Mouse (Mus musculus): ENCODE results near the gene Tmem132d. TPM values are rescaled to one million over a fixed set of nuclear protein-coding genes. Genes with fewer than 3 reads are reported as not detected.

Tmem132d gene
- polyA plus RNA-seq, 1 experiment from 2014 or later = not detected

- H3K27me3 ChIP-seq (ENCODE audit: insufficient read depth, low read length) = no peaks in the 10 kb centered on the region
- 66% methylated on average over 11 of the region's 11 CpGs for WGBS (ENCODE audit: insufficient replicate concordance)
- ATAC-seq (no peak), DNase-seq (no peak)
- no peaks in the 10 kb centered on the region for H3K36me3 ChIP-seq (replicated peaks; ENCODE audit: insufficient read depth, low read length)
- H3K4me2 ChIP-seq (ENCODE audit: low read depth, low read length) = no peak overlapping the region
- H3K4me3 ChIP-seq (ENCODE audit: low read depth, low read length) = no peak overlapping the region
- H3K9me3 ChIP-seq (ENCODE audit: low read length) = peaks cover 8% of the 10 kb centered on the region
- H3K9ac ChIP-seq (replicated peaks) = no peak overlapping the region
- H3K27ac ChIP-seq (ENCODE audit: low read depth) = no peak overlapping the region
- no peaks in the 10 kb centered on the region for H3K4me1 ChIP-seq (ENCODE audit: insufficient read depth)
- TF ChIP-seq CTCF (IDR thresholded peaks at IDR 0.05; ENCODE audit: low read depth) (no peak), EP300 (IDR thresholded peaks at IDR 0.05; ENCODE audit: low read depth) (no peak)
Measured at GRCm38 (mm10) chr5:128418149-128418710, 14.6 kb downstream of the Tmem132d start.

GRCm38 (mm10) chr5:128414056-128414455 is 18.8 kb downstream of the Tmem132d start:
- no peak for TF ChIP-seq EP300 (IDR thresholded peaks at IDR 0.05; ENCODE audit: low read depth)
- no peak for TF ChIP-seq CTCF (IDR thresholded peaks at IDR 0.05; ENCODE audit: low read depth)
- DNase-seq = no peak
- Histone ChIP-seq H3K9ac (replicated peaks) (no peak overlapping the region), H3K4me3 (ENCODE audit: low read depth, low read length) (no peak overlapping the region), H3K36me3 (replicated peaks; ENCODE audit: insufficient read depth, low read length) (no peaks in the 10 kb centered on the region), H3K27me3 (ENCODE audit: insufficient read depth, low read length) (no peaks in the 10 kb centered on the region), H3K4me1 (ENCODE audit: insufficient read depth) (no peaks in the 10 kb centered on the region), H3K27ac (ENCODE audit: low read depth) (no peak overlapping the region), H3K4me2 (ENCODE audit: low read depth, low read length) (no peak overlapping the region), H3K9me3 (ENCODE audit: low read length) (no peaks in the 10 kb centered on the region)
- WGBS (ENCODE audit: insufficient replicate concordance) = 51% methylated on average over 8 of the region's 8 CpGs
- ATAC-seq = no peak

GRCm38 (mm10) chr5:128412306-128412705 is 20.6 kb downstream of the Tmem132d start:
- Histone ChIP-seq H3K4me3 (ENCODE audit: low read depth, low read length) (no peak overlapping the region), H3K36me3 (replicated peaks; ENCODE audit: insufficient read depth, low read length) (no peaks in the 10 kb centered on the region), H3K27ac (ENCODE audit: low read depth) (no peak overlapping the region), H3K4me1 (ENCODE audit: insufficient read depth) (no peaks in the 10 kb centered on the region), H3K9ac (replicated peaks) (no peak overlapping the region), H3K4me2 (ENCODE audit: low read depth, low read length) (no peak overlapping the region), H3K27me3 (ENCODE audit: insufficient read depth, low read length) (no peaks in the 10 kb centered on the region), H3K9me3 (ENCODE audit: low read length) (no peaks in the 10 kb centered on the region)
- 40% methylated on average over 6 of the region's 6 CpGs for WGBS (ENCODE audit: insufficient replicate concordance)
- ATAC-seq (no peak), DNase-seq (no peak)
- no peak for TF ChIP-seq CTCF (IDR thresholded peaks at IDR 0.05; ENCODE audit: low read depth)
- TF ChIP-seq EP300 (IDR thresholded peaks at IDR 0.05; ENCODE audit: low read depth) = no peak

GRCm38 (mm10) chr5:128407546-128407945 is 25.3 kb downstream of the Tmem132d start:
- no peaks in the 10 kb centered on the region for H3K4me1 ChIP-seq (ENCODE audit: insufficient read depth)
- no peak for DNase-seq
- H3K27ac ChIP-seq (ENCODE audit: low read depth) = no peak overlapping the region
- H3K36me3 ChIP-seq (replicated peaks; ENCODE audit: insufficient read depth, low read length) = no peaks in the 10 kb centered on the region
- peaks cover 9% of the 10 kb centered on the region; the same call in 1 of the 2 replicates for H3K9me3 ChIP-seq (ENCODE audit: low read length)
- H3K4me2 ChIP-seq (ENCODE audit: low read depth, low read length) = no peak overlapping the region
- ATAC-seq = no peak
- TF ChIP-seq CTCF (IDR thresholded peaks at IDR 0.05; ENCODE audit: low read depth) (no peak), EP300 (IDR thresholded peaks at IDR 0.05; ENCODE audit: low read depth) (no peak)
- no peak overlapping the region for H3K9ac ChIP-seq (replicated peaks)
- H3K4me3 ChIP-seq (ENCODE audit: low read depth, low read length) = no peak overlapping the region
- H3K27me3 ChIP-seq (ENCODE audit: insufficient read depth, low read length) = no peaks in the 10 kb centered on the region
- WGBS (ENCODE audit: insufficient replicate concordance) = 72% methylated on average over 9 of the region's 9 CpGs

- WGBS (ENCODE audit: insufficient replicate concordance) = 83% methylated on average over 8 of the region's 8 CpGs
- no peaks in the 10 kb centered on the region for H3K27me3 ChIP-seq (ENCODE audit: insufficient read depth, low read length)
- no peak overlapping the region for H3K9ac ChIP-seq (replicated peaks)
- no peak for DNase-seq
- H3K9me3 ChIP-seq (ENCODE audit: low read length) = peaks cover 9% of the 10 kb centered on the region; the same call in 1 of the 2 replicates
- H3K4me2 ChIP-seq (ENCODE audit: low read depth, low read length) = no peak overlapping the region
- ATAC-seq = no peak
- H3K36me3 ChIP-seq (replicated peaks; ENCODE audit: insufficient read depth, low read length) = no peaks in the 10 kb centered on the region
- TF ChIP-seq CTCF (IDR thresholded peaks at IDR 0.05; ENCODE audit: low read depth) = no peak
- TF ChIP-seq EP300 (IDR thresholded peaks at IDR 0.05; ENCODE audit: low read depth) = no peak
- no peaks in the 10 kb centered on the region for H3K4me1 ChIP-seq (ENCODE audit: insufficient read depth)
- H3K27ac ChIP-seq (ENCODE audit: low read depth) = no peak overlapping the region
- H3K4me3 ChIP-seq (ENCODE audit: low read depth, low read length) = no peak overlapping the region
Measured at GRCm38 (mm10) chr5:128405071-128405470, 27.8 kb downstream of the Tmem132d start.

- H3K4me1 ChIP-seq (ENCODE audit: insufficient read depth) = no peaks in the 10 kb centered on the region
- no peak overlapping the region for H3K9ac ChIP-seq (replicated peaks)
- no peaks in the 10 kb centered on the region for H3K27me3 ChIP-seq (ENCODE audit: insufficient read depth, low read length)
- TF ChIP-seq CTCF (IDR thresholded peaks at IDR 0.05; ENCODE audit: low read depth) (no peak), EP300 (IDR thresholded peaks at IDR 0.05; ENCODE audit: low read depth) (no peak)
- H3K4me3 ChIP-seq (ENCODE audit: low read depth, low read length) = no peak overlapping the region
- peaks cover 9% of the 10 kb centered on the region; the same call in 1 of the 2 replicates for H3K9me3 ChIP-seq (ENCODE audit: low read length)
- no peak overlapping the region for H3K4me2 ChIP-seq (ENCODE audit: low read depth, low read length)
- no peak for ATAC-seq
- H3K27ac ChIP-seq (ENCODE audit: low read depth) = no peak overlapping the region
- 71% methylated on average over 3 of the region's 3 CpGs for WGBS (ENCODE audit: insufficient replicate concordance)
- no peak for DNase-seq
- H3K36me3 ChIP-seq (replicated peaks; ENCODE audit: insufficient read depth, low read length) = no peaks in the 10 kb centered on the region
Measured at GRCm38 (mm10) chr5:128404223-128404622, 28.7 kb downstream of the Tmem132d start.
